Mouse (Mus musculus) thymus, adult 2 months (tissue): ENCODE data around the gene Mboat2. TPM values are rescaled to one million over a fixed set of nuclear protein-coding genes. Genes with fewer than 3 reads are reported as not detected.

Source experiments
- DNase-seq: peaks from one replicate; pipeline ENCODE4 v3.0.0; 2021
- H3K27ac ChIP-seq: fragments of 200-500 bp; 2 replicates; pipeline ENCODE4 v1.5.1; 2012; ENCODE audit warnings: low read length, control low read depth; ENCODE audit not compliant: control insufficient read depth, insufficient read depth
- H3K27me3 ChIP-seq: fragments of 200-500 bp; 2 replicates; pipeline ENCODE4 v1.6.1; 2012; ENCODE audit warnings: mild to moderate bottlenecking, low read length, moderate library complexity, mixed read lengths; ENCODE audit not compliant: control insufficient read depth, insufficient read depth
- H3K36me3 ChIP-seq: fragments of 200-500 bp; 2 replicates; pipeline ENCODE4 v1.6.1; 2012; ENCODE audit warnings: mild to moderate bottlenecking, low read length, moderate library complexity; ENCODE audit not compliant: control insufficient read depth, insufficient read depth
- H3K4me1 ChIP-seq: fragments of 200-500 bp; replicated peaks from 2 replicates; pipeline ENCODE4 v1.6.1; 2012; ENCODE audit warnings: low read length; ENCODE audit not compliant: control insufficient read depth, insufficient read depth
- H3K4me3 ChIP-seq: fragments of 200-500 bp; 2 replicates; pipeline ENCODE4 v1.5.1; 2012; ENCODE audit warnings: mild to moderate bottlenecking, low read length, control low read depth, moderate library complexity; ENCODE audit not compliant: control insufficient read depth, insufficient read depth
- CTCF ChIP-seq: fragments of 200-500 bp; IDR thresholded peaks from 2 replicates; pipeline ENCODE4 v1.5.1; 2012; ENCODE audit warnings: mild to moderate bottlenecking, control low read depth, low read length, moderate library complexity, borderline replicate concordance; ENCODE audit not compliant: control insufficient read depth, poor library complexity, insufficient read depth; ENCODE audit errors: extremely low read depth
- POLR2A ChIP-seq: fragments of 200-500 bp; IDR thresholded peaks from 2 replicates; pipeline ENCODE4 v1.6.1; 2012; ENCODE audit warnings: mild to moderate bottlenecking, low read length, control low read depth, moderate library complexity; ENCODE audit not compliant: control insufficient read depth, poor library complexity, insufficient read depth; ENCODE audit errors: extremely low read depth
- WGBS: fragments of 180-500 bp; shearing (Covaris S2); methylation state at CpG from one replicate; pipeline ENCODE4 v1.1.7; 2018; 5-methylcytosine and 5-hydroxymethylcytosine counted together
- polyA plus RNA-seq: library from polyadenylated mRNA; depleted of rRNA; stranded (reverse); fragments of >200 nt; gene quantifications from 2 replicates; pipeline ENCODE4 v1.2.3, GENCODE M21; 2012

The Mboat2 gene
- polyA plus RNA-seq, 1 experiment, result 0.85 TPM

- TF ChIP-seq POLR2A (no peak), CTCF (no peak)
- DNase-seq, result no peak
- Histone ChIP-seq H3K4me3 (no peak overlapping the region), H3K4me1 (no peaks in the 10 kb centered on the region), H3K27ac (no peak overlapping the region), H3K27me3 (no peaks in the 10 kb centered on the region), H3K36me3 (no peaks in the 10 kb centered on the region)
- 80% methylated on average over 3 of the region's 3 CpGs for WGBS
Measured at GRCm38 (mm10) chr12:24883279-24883678, 52.6 kb downstream of the Mboat2 start.

DNA sequence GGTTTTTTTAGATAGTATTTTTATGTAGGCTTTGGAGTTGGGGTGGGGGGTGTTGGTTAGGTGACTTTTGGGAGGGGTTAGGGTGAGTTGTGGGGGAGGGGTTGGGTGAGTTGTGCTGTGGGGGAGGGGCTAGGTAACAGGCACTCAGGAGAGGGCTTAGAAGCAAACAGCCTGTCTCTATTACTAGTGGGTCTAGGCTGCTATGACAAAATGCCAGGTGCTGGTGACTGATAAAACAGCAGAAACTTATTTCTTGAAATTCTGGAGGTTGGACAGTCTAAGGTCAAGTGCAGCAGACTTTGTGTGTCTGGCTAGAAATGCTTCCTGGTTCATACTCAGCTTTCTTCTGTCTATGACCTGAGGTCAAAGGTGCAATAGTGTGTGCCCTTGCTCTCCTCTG lies 56.1 kb downstream of the Mboat2 start:
- no peak overlapping the region for H3K27ac ChIP-seq
- H3K4me1 ChIP-seq, result no peaks in the 10 kb centered on the region
- H3K4me3 ChIP-seq, result no peak overlapping the region
- DNase-seq, result no peak
- TF ChIP-seq CTCF (no peak), POLR2A (no peak)
- H3K27me3 ChIP-seq, result no peaks in the 10 kb centered on the region
- H3K36me3 ChIP-seq, result no peaks in the 10 kb centered on the region

DNA sequence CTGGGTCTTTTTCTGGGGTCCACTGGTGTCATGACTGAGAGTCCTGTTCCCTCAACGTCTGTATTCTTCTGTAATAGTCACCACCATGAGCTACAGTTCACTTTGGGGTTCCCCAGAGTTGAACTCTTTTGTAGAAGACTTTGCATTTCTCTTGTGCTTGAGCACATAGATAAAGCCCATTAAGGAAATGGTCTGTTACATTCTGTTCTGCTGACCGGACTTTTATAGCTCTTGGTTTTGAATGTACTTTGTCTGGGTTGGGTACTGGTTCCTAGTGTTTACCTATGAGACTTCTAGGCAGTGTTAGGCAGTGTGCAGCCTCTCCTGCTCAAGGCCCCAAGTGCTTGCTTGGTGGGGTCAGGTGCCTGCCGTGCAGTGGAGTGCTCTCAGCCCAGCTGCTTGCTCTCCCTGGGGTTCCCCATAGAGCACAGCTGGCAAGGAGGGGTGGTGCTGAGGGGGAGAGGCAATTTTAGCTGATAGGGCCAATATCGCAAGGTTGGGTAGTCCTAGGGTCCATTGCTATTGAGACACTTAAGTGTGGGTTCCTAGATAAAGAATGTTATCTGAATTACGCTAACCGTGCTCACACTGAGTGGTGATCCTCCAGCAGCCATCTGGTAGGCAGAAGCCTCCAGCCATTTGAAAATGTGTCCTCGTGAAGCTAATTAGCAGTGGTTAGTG lies 58.8 kb downstream of the Mboat2 start:
- Histone ChIP-seq H3K36me3 (no peaks in the 10 kb centered on the region), H3K4me3 (no peak overlapping the region), H3K4me1 (no peaks in the 10 kb centered on the region), H3K27ac (no peak overlapping the region), H3K27me3 (no peaks in the 10 kb centered on the region)
- 80% methylated on average over 7 of the region's 7 CpGs for WGBS
- no peak for DNase-seq
- no peak for TF ChIP-seq POLR2A
- TF ChIP-seq CTCF, result no peak

DNA sequence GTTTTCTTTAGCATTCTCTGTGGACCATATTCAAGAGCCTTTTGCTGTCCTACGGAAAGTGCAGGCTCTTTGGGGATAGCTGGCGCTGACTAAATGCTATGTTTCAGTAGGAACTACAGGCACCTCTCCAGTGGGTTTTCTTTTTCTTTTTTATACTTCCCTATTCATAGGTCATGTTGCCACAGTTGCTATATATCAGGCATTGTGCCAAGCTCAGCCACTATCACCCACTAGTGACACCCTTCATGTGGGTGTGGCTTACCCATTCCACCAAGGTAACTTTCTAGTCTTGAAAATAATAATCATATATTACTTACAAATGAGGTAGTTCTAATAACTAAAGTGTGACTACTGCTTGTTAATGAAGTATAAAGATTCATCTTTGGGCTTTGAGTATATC lies 59.5 kb downstream of the Mboat2 start:
- no peak for TF ChIP-seq CTCF
- TF ChIP-seq POLR2A, result no peak

GRCm38 (mm10) chr12:24890684-24891459 lies 60.2 kb downstream of the Mboat2 start:
- no peak overlapping the region for H3K27ac ChIP-seq
- TF ChIP-seq POLR2A, result no peak
- no peak for TF ChIP-seq CTCF

More for the DNA sequence above, 59.5 kb downstream of the Mboat2 start:
- DNase-seq, result no peak
- Histone ChIP-seq H3K4me1 (no peaks in the 10 kb centered on the region), H3K4me3 (no peak overlapping the region), H3K27me3 (no peaks in the 10 kb centered on the region), H3K27ac (no peak overlapping the region), H3K36me3 (no peaks in the 10 kb centered on the region)
- WGBS, result 87% methylated on average over 2 of the region's 2 CpGs

GRCm38 (mm10) chr12:24892536-24892935 lies 61.9 kb downstream of the Mboat2 start:
- DNase-seq, result no peak
- 96% methylated on average over 4 of the region's 4 CpGs for WGBS
- Histone ChIP-seq H3K27me3 (no peaks in the 10 kb centered on the region), H3K4me3 (no peak overlapping the region), H3K27ac (no peak overlapping the region), H3K36me3 (no peaks in the 10 kb centered on the region), H3K4me1 (no peaks in the 10 kb centered on the region)
- TF ChIP-seq POLR2A, result no peak

More at GRCm38 (mm10) chr12:24890684-24891459, 60.2 kb downstream of the Mboat2 start:
- Histone ChIP-seq H3K27me3 (no peaks in the 10 kb centered on the region), H3K36me3 (no peaks in the 10 kb centered on the region), H3K4me1 (no peaks in the 10 kb centered on the region), H3K4me3 (no peak overlapping the region)
- 94% methylated on average over 8 of the region's 8 CpGs for WGBS
- no peak for DNase-seq
